Mouse (Mus musculus): ENCODE results near the gene Tnik.

The Tnik gene

DNA sequence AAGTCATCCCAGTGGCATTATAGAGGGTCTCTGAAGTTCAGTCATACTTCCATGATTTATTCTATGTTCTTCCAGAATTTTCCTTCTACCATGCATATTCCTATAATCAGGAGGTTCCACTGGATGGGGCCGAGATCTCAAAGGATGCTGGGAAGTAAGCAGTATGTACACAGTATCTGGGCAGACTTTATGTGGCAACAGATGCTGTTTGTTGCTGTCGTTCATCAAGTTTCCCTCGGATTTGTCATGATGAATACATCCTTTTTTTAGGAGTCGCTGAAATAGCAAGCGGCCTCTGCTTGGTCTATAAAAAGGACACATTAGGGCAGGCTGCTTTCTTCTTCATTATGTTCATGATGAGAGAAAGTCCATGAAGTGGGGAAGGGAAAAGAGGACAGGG lies 349.3 kb downstream of the Tnik start:
- peak; percentile 38 to 50 for DNase-seq (ENCODE audit: low spot score in 2 of 2)

DNA sequence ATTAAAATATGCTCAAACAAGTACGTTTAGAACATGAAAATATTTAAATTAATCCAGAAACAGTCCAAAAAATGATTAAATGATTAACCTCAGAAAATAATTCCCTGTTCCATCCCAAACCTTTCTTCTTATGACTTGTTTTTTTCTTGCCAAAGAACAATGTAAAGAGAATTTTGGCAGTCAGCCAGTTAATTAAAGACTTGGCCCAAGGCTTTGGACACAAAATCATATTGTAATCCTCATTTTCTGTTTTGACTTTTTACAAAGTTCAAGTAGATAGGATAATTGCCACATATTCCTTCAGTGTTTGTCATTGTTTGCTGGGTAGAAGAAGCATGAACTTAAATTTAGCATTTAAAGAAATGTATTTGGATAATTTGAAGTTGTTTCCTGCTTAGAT lies 353.4 kb downstream of the Tnik start:
- no peak for DNase-seq (ENCODE audit: low spot score in 2 of 2)

DNA sequence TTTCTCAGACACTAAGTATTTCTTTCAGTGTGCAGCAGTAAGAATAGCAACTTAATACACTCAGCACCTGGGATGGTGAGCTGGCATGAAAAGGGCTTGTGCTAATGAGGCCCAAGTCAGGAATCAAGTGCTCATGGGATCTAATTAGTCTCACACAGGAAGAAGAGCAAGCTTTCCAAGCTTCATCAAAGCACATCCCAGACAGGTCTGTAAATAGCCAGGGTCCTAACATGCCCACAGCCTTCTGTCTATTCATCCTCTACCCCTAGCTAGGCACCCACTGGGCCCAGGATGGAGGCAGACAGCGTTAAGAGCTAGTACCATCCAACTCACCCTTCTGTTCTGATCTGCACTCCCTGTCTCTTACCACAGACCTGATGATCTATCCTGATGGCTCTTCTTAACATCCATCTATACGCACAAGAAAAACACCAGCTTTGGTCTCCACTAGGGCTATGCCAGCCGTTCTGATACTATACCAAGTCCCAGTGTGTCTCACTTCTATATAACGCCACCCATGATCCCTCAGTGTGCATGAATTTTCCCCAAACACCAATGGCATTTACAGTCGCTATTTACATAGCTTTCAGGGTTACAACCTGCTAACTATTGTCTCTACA lies 354.1 kb downstream of the Tnik start:
- no peak for DNase-seq (ENCODE audit: low spot score in 2 of 2)

GRCm38 (mm10) chr3:28621792-28622191 lies 358.8 kb downstream of the Tnik start:
- no peak for DNase-seq (ENCODE audit: low spot score in 2 of 2)

DNA sequence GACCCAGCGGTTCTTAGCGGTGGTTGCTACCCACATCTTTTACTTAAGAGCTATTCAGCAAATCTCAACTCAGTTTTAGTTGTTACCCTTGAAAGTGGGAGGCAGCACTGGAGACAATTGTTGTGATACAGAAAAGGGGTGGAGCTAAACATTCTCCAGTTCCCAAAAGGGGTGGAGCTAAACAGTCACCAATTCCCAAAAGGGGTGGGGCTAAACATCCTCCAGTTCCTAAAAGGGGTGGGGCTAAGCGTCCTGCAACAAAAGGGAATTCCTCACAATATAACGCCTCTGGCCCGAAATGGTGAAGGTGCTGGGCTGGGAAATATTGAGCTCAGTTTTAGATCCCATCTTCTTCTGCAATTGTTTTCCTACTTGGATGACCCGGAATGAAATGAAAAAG lies 363.8 kb downstream of the Tnik start:
- DNase-seq (ENCODE audit: low spot score in 2 of 2) = no peak

DNA sequence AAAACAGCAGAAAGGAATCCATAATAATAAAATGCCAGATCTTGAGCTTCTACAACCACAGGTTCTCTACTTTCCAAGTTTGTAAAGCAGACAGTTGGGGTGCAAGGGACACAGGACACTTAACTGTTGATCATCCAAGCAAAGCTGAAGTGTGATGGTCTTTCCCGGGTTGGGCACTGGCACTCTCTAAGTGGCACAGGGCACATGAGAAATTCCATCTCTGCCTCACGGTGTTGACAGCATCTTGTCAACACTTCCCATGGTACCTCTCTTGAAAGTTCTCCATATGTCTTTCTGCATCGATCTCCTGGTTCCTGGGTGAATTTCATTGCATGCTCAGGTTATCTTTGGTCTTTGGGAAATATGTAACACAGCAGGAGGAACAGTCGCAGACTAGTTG lies 373.8 kb downstream of the Tnik start:
- DNase-seq (ENCODE audit: low spot score in 2 of 2) = no peak

DNA sequence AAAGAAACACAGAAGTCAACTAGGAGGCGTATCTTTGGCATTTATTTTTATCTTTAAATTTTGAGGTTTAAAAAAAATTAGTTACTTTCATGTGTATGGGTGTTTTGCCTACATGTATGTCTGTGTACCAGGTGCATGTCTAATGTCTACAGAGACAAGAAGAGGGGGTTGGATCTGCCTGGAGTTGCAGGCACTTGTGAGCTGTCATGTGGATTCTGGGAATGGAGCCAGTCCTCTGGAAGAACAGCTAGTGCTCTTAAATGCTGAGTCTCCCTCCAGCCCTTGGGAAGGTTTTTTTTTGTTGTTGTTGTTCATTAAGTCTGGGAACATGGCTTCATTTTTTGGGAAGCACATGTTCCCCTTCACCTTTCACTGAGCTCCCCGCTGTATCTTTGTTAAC lies 375.9 kb downstream of the Tnik start:
- DNase-seq (ENCODE audit: low spot score in 2 of 2) = peak; percentile 39 to 65

DNA sequence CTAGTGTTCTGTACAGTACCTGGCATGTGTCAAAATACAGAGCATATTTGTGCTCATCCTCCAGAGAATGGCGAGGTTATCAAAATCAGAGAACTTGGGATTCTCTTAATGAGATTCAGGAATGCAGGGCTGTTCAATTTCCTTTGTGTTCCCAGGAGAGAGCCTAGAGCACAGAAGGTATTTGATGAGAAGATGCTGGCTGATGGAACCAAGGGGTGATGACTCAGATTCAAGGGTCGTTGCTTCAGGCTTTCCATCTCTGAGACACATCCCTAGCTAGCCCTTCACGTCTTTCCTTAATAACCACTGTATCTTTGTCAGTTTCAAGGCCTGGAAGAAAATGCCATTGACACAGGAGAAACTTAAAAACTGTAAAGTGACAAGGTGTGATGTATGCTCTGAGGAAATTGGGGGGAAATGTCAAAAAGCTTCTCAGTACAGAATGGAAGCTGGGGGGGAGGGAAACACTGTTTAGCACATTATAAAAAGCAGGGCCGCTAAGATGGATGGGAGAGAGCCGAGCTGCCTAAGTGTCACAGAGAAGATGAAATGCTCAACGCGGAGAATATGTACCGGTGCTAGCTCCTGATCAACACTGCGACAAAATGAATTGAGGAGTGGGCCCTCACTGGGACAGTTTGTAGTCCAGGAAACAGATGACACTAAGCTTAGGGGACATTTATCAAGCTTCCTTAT lies 380.4 kb downstream of the Tnik start:
- DNase-seq (ENCODE audit: low spot score in 2 of 2) = no peak

- DNase-seq (ENCODE audit: low spot score in 2 of 2) = no peak
Observed at GRCm38 (mm10) chr3:28652574-28652973, 389.6 kb downstream of the Tnik start.

DNA sequence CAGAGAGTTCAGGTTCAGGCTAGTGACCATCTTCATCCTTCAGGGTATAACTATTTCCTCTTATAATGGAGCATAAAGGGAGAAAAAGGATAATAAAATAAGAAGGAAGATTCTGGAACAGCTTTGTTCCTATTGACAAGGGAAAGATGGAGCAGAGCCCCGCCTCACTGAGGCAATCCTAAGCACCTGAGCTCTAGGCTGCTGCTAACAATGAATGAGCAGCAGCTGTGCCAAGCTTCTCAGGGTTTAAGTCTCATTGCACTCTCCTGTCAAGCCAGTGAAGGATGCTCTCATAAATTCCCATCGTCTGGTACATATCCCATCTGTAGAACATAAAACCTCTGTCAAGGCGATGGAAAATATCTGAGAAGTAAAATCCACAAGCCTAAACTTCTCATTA lies 390.0 kb downstream of the Tnik start:
- no peak for DNase-seq (ENCODE audit: low spot score in 2 of 2)

- peak; percentile 25 to 29 for DNase-seq (ENCODE audit: low spot score in 2 of 2)
Observed at GRCm38 (mm10) chr3:28654740-28655139, 391.7 kb downstream of the Tnik start.

- no peak for DNase-seq (ENCODE audit: low spot score in 2 of 2)
Observed at GRCm38 (mm10) chr3:28658349-28658748, 395.3 kb downstream of the Tnik start.

DNA sequence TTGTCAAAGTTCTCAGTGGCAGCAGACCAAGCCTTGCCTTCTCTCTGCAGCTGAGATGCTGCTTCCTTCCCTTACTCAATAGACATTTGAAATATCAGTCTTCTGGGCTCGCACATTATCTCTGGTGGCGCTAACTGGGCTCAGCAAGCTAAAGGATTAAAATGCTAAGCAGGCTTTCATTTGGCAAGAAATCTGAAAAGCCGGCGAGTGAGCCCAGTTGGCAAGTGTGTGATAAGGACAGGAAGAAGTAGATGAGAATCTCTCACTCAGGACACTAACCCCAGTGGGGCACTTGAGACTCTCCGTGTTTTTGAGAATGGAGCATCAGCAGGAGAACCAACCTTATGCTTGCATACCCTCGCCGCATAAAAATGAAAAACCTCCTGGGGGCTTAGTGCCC lies 417.8 kb downstream of the Tnik start:
- no peak for DNase-seq (ENCODE audit: low spot score in 2 of 2)

DNA sequence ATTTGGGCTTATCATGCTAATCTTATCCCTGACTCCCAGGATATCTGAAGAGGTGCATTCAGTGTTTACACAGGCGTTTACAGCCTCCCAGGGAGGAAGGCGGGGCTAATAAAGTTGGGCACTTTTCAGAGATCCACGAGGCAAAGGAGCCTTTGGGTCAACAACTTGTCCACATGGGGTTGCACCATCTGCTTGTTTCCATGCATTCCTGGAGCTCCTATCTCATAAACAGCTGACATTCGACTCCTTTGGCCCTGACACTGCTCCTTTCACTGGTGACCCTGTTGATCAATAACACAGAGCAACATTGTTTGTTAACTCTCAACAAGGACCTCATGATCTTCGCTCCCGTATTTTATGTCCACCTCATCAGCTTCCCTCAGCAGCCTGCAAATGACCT lies 418.9 kb downstream of the Tnik start:
- DNase-seq (ENCODE audit: low spot score in 2 of 2) = no peak

DNA sequence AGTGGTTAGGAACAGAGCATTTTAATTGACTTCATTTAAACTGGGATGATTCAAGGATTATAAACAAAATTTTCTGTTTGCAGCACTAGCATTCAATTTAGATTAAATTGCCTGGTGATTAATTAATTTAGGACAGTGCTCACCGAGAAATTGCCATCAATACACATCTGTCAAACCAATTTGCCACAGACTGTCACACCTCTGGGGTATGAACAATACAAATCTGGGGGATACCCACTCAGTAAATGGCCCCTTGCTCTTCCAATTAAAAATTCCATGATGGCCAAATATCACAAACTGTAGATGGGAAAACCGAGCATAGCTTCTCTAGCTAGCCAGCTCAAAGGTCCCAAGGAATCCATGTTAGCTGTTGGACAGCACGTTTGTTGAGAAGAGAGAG lies 419.4 kb downstream of the Tnik start:
- no peak for DNase-seq (ENCODE audit: low spot score in 2 of 2)

DNA sequence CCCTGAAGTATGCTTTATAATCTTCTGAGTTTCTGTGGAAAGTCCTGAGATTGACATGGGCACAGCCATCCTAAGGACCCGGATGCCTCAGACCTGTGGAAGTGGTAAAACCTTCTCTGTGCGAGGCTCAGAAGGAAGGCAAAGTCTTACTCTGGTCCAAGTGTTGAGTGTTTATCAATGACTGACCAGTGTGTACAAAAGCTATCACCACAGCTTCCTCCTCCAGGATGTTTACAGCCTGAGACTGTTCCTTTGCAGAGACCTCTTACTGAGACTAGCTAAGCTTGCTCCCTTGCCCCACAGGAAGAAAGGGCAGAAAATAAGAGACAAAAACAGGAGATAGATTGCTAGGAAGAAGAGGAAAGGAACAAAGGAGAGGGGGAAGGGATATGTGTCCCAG lies 422.5 kb downstream of the Tnik start:
- DNase-seq (ENCODE audit: low spot score in 2 of 2) = no peak

GRCm38 (mm10) chr3:28694811-28695210 lies 431.8 kb downstream of the Tnik start:
- DNase-seq (ENCODE audit: low spot score in 2 of 2) = no peak

GRCm38 (mm10) chr3:28695608-28696007 lies 432.6 kb downstream of the Tnik start:
- DNase-seq (ENCODE audit: low spot score in 2 of 2) = no peak

DNA sequence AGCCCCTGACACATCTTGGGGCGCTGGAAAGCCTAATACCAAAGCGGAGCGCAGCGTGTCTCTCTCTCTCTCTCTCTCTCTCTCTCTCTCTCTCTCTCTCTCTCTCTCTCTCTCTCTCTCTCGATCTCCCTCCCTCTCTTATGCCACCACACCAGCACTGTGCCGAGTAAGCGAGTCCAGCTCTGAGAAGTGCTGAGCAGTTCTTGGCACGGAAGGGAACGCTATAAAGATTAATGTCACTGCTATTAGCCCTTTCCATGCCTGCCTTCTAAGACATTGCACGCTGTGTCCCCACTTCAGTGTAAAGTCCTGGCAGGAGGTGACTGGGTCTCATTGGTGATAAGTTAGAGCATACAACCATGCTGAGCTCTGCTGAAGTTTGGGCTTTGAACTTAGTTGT lies 433.1 kb downstream of the Tnik start:
- DNase-seq (ENCODE audit: low spot score in 2 of 2) = no peak

DNA sequence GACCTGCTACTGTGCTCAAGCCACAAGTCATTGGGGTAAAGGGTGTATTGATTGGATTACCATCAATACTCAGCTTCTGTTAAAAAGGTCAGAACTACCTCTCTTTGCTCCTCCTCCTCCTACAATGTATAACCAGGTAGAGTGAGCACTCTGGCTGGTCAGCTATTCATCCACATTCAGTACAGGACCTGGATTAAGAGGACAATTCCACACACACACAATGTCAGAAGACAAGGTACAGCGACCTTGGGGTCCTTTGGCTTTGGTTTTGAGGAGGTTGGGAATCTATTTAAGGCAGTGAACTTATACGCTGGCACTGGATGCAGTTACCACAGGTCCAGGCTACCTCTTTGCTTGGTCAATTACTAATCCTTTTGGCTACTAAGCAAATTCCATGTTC lies 434.8 kb downstream of the Tnik start, which contains the start of gene Slc2a2:
Gene Slc2a2, plus strand, starts transcription at position 107 of the 400 bp plus-strand sequence.
- no peak for DNase-seq (ENCODE audit: low spot score in 2 of 2)

DNA sequence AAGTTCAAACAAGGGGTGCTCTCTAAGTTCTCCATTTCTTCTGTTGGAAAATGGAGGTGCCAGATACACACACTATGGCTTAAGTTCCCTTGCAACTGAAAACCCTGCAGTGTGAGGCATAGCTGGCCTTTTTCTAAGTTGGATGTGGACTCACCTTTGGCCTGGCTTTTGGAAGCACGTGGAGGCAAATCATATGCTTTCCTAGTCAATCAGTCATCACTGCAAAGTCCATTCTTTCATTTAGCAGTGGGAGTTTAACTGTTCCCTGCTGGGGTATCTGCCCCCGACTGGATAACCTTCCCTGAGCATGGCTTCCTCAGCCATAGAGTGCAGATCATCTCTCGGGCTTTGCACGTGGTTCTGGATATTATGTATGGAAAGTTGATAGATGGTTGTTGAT lies 436.6 kb downstream of the Tnik start:
- no peak for DNase-seq (ENCODE audit: low spot score in 2 of 2)

DNA sequence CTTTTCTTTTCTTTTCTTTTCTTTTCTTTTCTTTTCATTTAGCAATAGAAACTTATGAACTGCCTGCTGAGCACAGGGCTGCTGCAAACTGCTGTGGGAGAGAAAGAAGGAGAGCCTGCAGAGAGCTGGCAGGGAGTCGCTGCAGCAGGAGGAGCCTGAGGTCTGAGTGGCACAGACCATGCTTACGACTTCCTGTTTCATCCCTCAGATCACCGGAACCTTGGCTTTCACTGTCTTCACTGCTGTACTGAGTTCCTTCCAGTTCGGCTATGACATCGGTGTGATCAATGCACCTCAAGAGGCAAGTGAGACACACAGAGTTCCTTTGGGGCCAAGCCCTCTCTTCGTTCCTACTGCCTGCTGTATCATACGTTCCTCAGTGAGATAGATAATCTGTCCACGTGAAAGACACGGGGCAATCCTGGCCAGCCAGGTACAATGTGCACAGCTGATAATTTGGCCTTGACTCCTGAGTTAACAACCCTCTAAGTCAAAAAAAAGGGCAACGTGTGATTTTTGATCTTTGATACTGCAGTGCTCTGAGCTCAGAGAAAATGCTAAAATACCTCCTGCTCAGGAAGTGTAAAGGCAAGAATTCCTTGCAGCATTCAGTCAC lies 442.6 kb downstream of the Tnik start:
- DNase-seq (ENCODE audit: low spot score in 2 of 2) = no peak

DNA sequence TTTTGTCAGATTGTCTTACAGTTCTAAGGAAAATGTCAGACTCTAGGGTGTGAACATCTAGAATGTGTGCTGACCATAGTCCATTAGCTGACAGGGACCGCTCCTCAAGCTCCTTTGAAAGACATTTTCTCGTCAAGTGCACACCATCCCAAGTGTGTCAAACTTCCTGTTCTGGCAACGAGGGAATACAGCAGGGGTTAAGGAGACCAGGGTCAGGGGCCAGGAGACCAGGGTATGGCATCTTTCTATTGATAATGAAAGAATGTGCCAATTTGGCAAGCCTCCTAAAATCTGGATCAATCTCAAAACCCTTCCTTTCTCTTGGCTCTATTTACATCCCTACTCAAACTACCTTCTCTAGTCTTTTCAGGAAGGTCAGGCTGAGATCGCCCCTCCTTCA lies 443.7 kb downstream of the Tnik start:
- DNase-seq (ENCODE audit: low spot score in 2 of 2) = no peak

All from left cerebral cortex, adult 9 months (tissue).